Mouse (Mus musculus) MEL (cell line): ENCODE measurements at regions not wholly inside any gene's neighbourhood (a gene's known extent, or its start where the extent isn't known, plus 50 kb on each side); places are given as distances from the start of the nearest gene placed in this dataset.

ENCODE experiments used
- DNase-seq: peaks from one replicate; pipeline ENCODE4 v3.0.0; 2011; ENCODE audit warnings: low read depth, low spot score
- H3K27ac ChIP-seq: 2 replicates; pipeline ENCODE4 v1.5.1; 2012; ENCODE audit warnings: low read depth, mild to moderate bottlenecking, control low read depth, low read length, moderate library complexity; ENCODE audit not compliant: control insufficient read depth
- H3K27me3 ChIP-seq, 2 experiments: fragments of 150-350 bp in 1 of 2; sonication (generic) in 1 of 2; 2 replicates each; pipeline ENCODE4 v1.6.1; 2012; ENCODE audit warnings: low read length in 2 of 2, mild to moderate bottlenecking in 2 of 2, improper control_type of control experiment in 1 of 2, moderate library complexity in 1 of 2; ENCODE audit not compliant: insufficient read depth in 2 of 2, control insufficient read depth in 1 of 2
- H3K36me3 ChIP-seq, 2 experiments: 2 replicates each; pipeline ENCODE4 v1.6.1; 2012 to 2014; ENCODE audit warnings: low read length in 2 of 2, improper control_type of control experiment in 1 of 2, inconsistent platforms in 1 of 2, mild to moderate bottlenecking in 1 of 2; ENCODE audit not compliant: insufficient read depth in 2 of 2, control insufficient read depth in 1 of 2
- H3K4me1 ChIP-seq, 2 experiments: fragments of 150-350 bp in 1 of 2; sonication (generic) in 1 of 2; 2 replicates each; pipeline ENCODE4 v1.6.1; 2012; ENCODE audit warnings: low read length in 2 of 2, improper control_type of control experiment in 1 of 2, mild to moderate bottlenecking in 1 of 2; ENCODE audit not compliant: insufficient read depth in 2 of 2, control insufficient read depth in 1 of 2
- H3K4me3 ChIP-seq, 2 experiments: fragments of 150-350 bp in 1 of 2; sonication (generic) in 1 of 2; 2 replicates each; pipeline ENCODE4 v1.5.1; 2012; ENCODE audit warnings: low read depth in 2 of 2, low read length in 2 of 2, mild to moderate bottlenecking in 2 of 2, moderate library complexity in 2 of 2, control low read depth in 1 of 2, improper control_type of control experiment in 1 of 2; ENCODE audit not compliant: control insufficient read depth in 1 of 2, insufficient read depth in 1 of 2
- H3K79me2 ChIP-seq: 2 replicates; pipeline ENCODE4 v1.6.1; 2012; ENCODE audit warnings: mild to moderate bottlenecking, low read length, moderate library complexity; ENCODE audit not compliant: control insufficient read depth, poor library complexity, insufficient read depth
- H3K9ac ChIP-seq: 2 replicates; pipeline ENCODE4 v1.6.1; 2012; ENCODE audit warnings: low read depth, mild to moderate bottlenecking, control low read depth, low read length, moderate library complexity; ENCODE audit not compliant: control insufficient read depth, poor library complexity, severe bottlenecking
- H3K9me3 ChIP-seq: fragments of 150-350 bp; sonication (generic); replicated peaks from 2 replicates; pipeline ENCODE4 v1.6.1; 2012; ENCODE audit warnings: mild to moderate bottlenecking, low read length, improper control_type of control experiment, moderate library complexity; ENCODE audit not compliant: insufficient read depth
- CHD1 ChIP-seq: IDR thresholded peaks from 2 replicates; pipeline ENCODE4 v1.6.1; 2012; ENCODE audit warnings: low read depth, mild to moderate bottlenecking, inconsistent platforms, low read length, improper control_type of control experiment
- ELF1 ChIP-seq: IDR thresholded peaks from 2 replicates; pipeline ENCODE4 v1.6.1; 2014; ENCODE audit warnings: low read depth, mild to moderate bottlenecking, inconsistent platforms, low read length, improper control_type of control experiment, moderate library complexity
- EP300 ChIP-seq, 2 experiments: IDR thresholded peaks; 2 replicates each; pipeline ENCODE4 v1.6.1; 2011; ENCODE audit warnings: improper control_type of control experiment in 2 of 2, low read length in 2 of 2, low read depth in 1 of 2, mild to moderate bottlenecking in 1 of 2
- GABPA ChIP-seq: IDR thresholded peaks from 2 replicates; pipeline ENCODE4 v1.6.1; 2012; ENCODE audit warnings: low read depth, mild to moderate bottlenecking, inconsistent platforms, low read length, improper control_type of control experiment, moderate library complexity
- GATA1 ChIP-seq: IDR thresholded peaks from 2 replicates; pipeline ENCODE4 v1.6.1; 2011; ENCODE audit warnings: low read depth, low read length, improper control_type of control experiment
- HCFC1 ChIP-seq: IDR thresholded peaks from 2 replicates; pipeline ENCODE4 v1.6.1; 2012; ENCODE audit warnings: low read depth, mild to moderate bottlenecking, inconsistent platforms, low read length, improper control_type of control experiment, moderate library complexity
- JUND ChIP-seq: IDR thresholded peaks from 2 replicates; pipeline ENCODE4 v1.6.1; 2011; ENCODE audit warnings: low read depth, mild to moderate bottlenecking, improper control_type of control experiment, low read length
- MAZ ChIP-seq: IDR thresholded peaks from 2 replicates; pipeline ENCODE4 v1.6.1; 2012; ENCODE audit warnings: low read depth, mild to moderate bottlenecking, inconsistent platforms, low read length, improper control_type of control experiment
- MEF2A ChIP-seq: IDR thresholded peaks from 2 replicates; pipeline ENCODE4 v1.6.1; 2014; ENCODE audit warnings: low read depth, mild to moderate bottlenecking, inconsistent platforms, low read length, improper control_type of control experiment; ENCODE audit not compliant: poor library complexity, insufficient replicate concordance, severe bottlenecking; ENCODE audit errors: extremely low read depth
- MYC ChIP-seq: IDR thresholded peaks from 2 replicates; pipeline ENCODE4 v1.6.1; 2011; ENCODE audit warnings: low read depth, mild to moderate bottlenecking, low read length, improper control_type of control experiment, moderate library complexity
- POLR2A ChIP-seq, 2 experiments: IDR thresholded peaks; 2 replicates each; pipeline ENCODE4 v1.6.1; 2011 to 2012; ENCODE audit warnings: low read length in 2 of 2, mild to moderate bottlenecking in 2 of 2, control low read depth in 1 of 2, improper control_type of control experiment in 1 of 2, low read depth in 1 of 2, moderate library complexity in 1 of 2; ENCODE audit not compliant: control insufficient read depth in 1 of 2, insufficient read depth in 1 of 2, poor library complexity in 1 of 2
- POLR2AphosphoS2 ChIP-seq: IDR thresholded peaks from 2 replicates; pipeline ENCODE4 v1.6.1; 2011; ENCODE audit warnings: low read length, improper control_type of control experiment
- RAD21 ChIP-seq: IDR thresholded peaks from 2 replicates; pipeline ENCODE4 v1.6.1; 2011; ENCODE audit warnings: mild to moderate bottlenecking, low read depth, low read length, improper control_type of control experiment
- SIN3A ChIP-seq: IDR thresholded peaks from 2 replicates; pipeline ENCODE4 v1.6.1; 2012; ENCODE audit warnings: low read length, improper control_type of control experiment, inconsistent platforms
- SMC3 ChIP-seq: IDR thresholded peaks from 2 replicates; pipeline ENCODE4 v1.6.1; 2011; ENCODE audit warnings: low read depth, low read length, improper control_type of control experiment
- TAL1 ChIP-seq: IDR thresholded peaks from 2 replicates; pipeline ENCODE4 v1.6.1; 2012; ENCODE audit warnings: mild to moderate bottlenecking, inconsistent platforms, low read length, moderate library complexity, mixed read lengths
- TBP ChIP-seq: IDR thresholded peaks from 2 replicates; pipeline ENCODE4 v1.8.0; 2011; ENCODE audit warnings: low read depth, low read length, improper control_type of control experiment
- UBTF ChIP-seq: IDR thresholded peaks from 2 replicates; pipeline ENCODE4 v1.6.1; 2012; ENCODE audit warnings: low read depth, mild to moderate bottlenecking, inconsistent platforms, low read length, improper control_type of control experiment, moderate library complexity, borderline replicate concordance; ENCODE audit not compliant: insufficient read depth
- ZNF384 ChIP-seq: IDR thresholded peaks from 2 replicates; pipeline ENCODE4 v1.6.1; 2012; ENCODE audit warnings: low read depth, mild to moderate bottlenecking, inconsistent platforms, low read length, improper control_type of control experiment

- Histone ChIP-seq H3K36me3 (no peaks in the 10 kb centered on the region), H3K9ac (no peak overlapping the region), H3K27ac (no peak overlapping the region), H3K27me3 (no peaks in the 10 kb centered on the region), H3K79me2 (no peaks in the 10 kb centered on the region), H3K4me1 (no peaks in the 10 kb centered on the region), H3K9me3 (no peaks in the 10 kb centered on the region), H3K4me3 (no peak overlapping the region)
- TF ChIP-seq CHD1, result no peak
- no peak for TF ChIP-seq POLR2A (IDR thresholded peaks at IDR 0.05; ENCODE audit: control insufficient read depth in 1 of 2, insufficient read depth in 1 of 2, low read depth in 1 of 2, low read length in 2 of 2, poor library complexity in 1 of 2)
- TF ChIP-seq HCFC1, result no peak
- TF ChIP-seq RAD21, result no peak
- no peak for TF ChIP-seq POLR2AphosphoS2
- no peak for TF ChIP-seq TBP
- TF ChIP-seq MYC, result no peak
- no peak for TF ChIP-seq SMC3
- TF ChIP-seq GATA1, result no peak
- no peak for TF ChIP-seq ZNF384
- no peak for TF ChIP-seq MAZ
- no peak for TF ChIP-seq GABPA
- TF ChIP-seq EP300 (IDR thresholded peaks at IDR 0.05; ENCODE audit: low read depth in 1 of 2, low read length in 2 of 2), result no peak
- TF ChIP-seq SIN3A, result no peak
- TF ChIP-seq ELF1, result no peak
- no peak for TF ChIP-seq MEF2A
- no peak for TF ChIP-seq JUND
- TF ChIP-seq TAL1, result no peak
- no peak for TF ChIP-seq UBTF
- no peak for DNase-seq
These were observed 509.6 kb downstream of the Tox3 start for GRCm38 (mm10) chr8:89838494-89838893.

GRCm38 (mm10) chr8:89833715-89834114, 514.4 kb downstream of the Tox3 start:
- Histone ChIP-seq H3K9ac (no peak overlapping the region), H3K4me3 (no peak overlapping the region), H3K27ac (no peak overlapping the region), H3K9me3 (no peaks in the 10 kb centered on the region), H3K4me1 (no peaks in the 10 kb centered on the region), H3K27me3 (no peaks in the 10 kb centered on the region), H3K36me3 (no peaks in the 10 kb centered on the region), H3K79me2 (no peaks in the 10 kb centered on the region)
- no peak for DNase-seq
- no peak for TF ChIP-seq MEF2A
- TF ChIP-seq TAL1, result no peak
